Mouse (Mus musculus): Measurements from ENCODE around the gene Cacna1c.

- TF ChIP-seq MAFK (IDR thresholded peaks at IDR 0.05; ENCODE audit: insufficient read depth, low read depth, low read length) (no peak), HCFC1 (IDR thresholded peaks at IDR 0.05; ENCODE audit: borderline replicate concordance, insufficient read depth, low read length) (no peak), ZC3H11A (IDR thresholded peaks at IDR 0.05; ENCODE audit: borderline replicate concordance, low read depth, low read length) (no peak), CHD2 (IDR thresholded peaks at IDR 0.05; ENCODE audit: low read depth, low read length) (no peak)
Observed at GRCm38 (mm10) chr6:119240871-119241705, 44.9 kb upstream of the Cacna1c start.
